Mouse (Mus musculus): ENCODE measurements around the gene Dolpp1.
A peak's percentile ranks its signal among the peaks of the same experiment; 100 is the strongest.

Gene Dolpp1

GRCm38 (mm10) chr2:30392114-30392576 is at the start of gene Dolpp1:
Gene Dolpp1, plus strand, starts transcription at chr2:30392254.
- DNase-seq, result peak; percentile 100

GRCm38 (mm10) chr2:30342544-30342943 is 49.5 kb upstream of the Dolpp1 start:
- DNase-seq, result no peak

GRCm38 (mm10) chr2:30343601-30344137 is 48.4 kb upstream of the Dolpp1 start:
- no peak for DNase-seq

- no peak for DNase-seq
Measured at GRCm38 (mm10) chr2:30345971-30346676, 45.9 kb upstream of the Dolpp1 start.

- DNase-seq, result no peak
Measured at GRCm38 (mm10) chr2:30349196-30349595, 42.9 kb upstream of the Dolpp1 start.

- no peak for DNase-seq
Measured at GRCm38 (mm10) chr2:30351149-30351548, 40.9 kb upstream of the Dolpp1 start.

GRCm38 (mm10) chr2:30355861-30356260 is 36.2 kb upstream of the Dolpp1 start:
- no peak for DNase-seq

- no peak for DNase-seq
Measured at GRCm38 (mm10) chr2:30356266-30356665, 35.8 kb upstream of the Dolpp1 start.

- DNase-seq, result no peak
Measured at GRCm38 (mm10) chr2:30356906-30357305, 35.1 kb upstream of the Dolpp1 start.

GRCm38 (mm10) chr2:30357552-30358510 is 34.2 kb upstream of the Dolpp1 start:
- DNase-seq, result no peak

- DNase-seq, result peak; percentile 80
Measured at GRCm38 (mm10) chr2:30358533-30359531, 33.2 kb upstream of the Dolpp1 start, which contains the start of gene Sh3glb2. Gene Sh3glb2, minus strand, starts transcription at chr2:30359337.

GRCm38 (mm10) chr2:30360626-30361025 is 31.4 kb upstream of the Dolpp1 start:
- no peak for DNase-seq

- no peak for DNase-seq
Measured at GRCm38 (mm10) chr2:30362865-30363264, 29.2 kb upstream of the Dolpp1 start.

GRCm38 (mm10) chr2:30363773-30364650 is 28.0 kb upstream of the Dolpp1 start, which contains the start of gene Miga2:
Gene Miga2, plus strand, starts transcription at chr2:30364233.
- DNase-seq, result peak; percentile 100

GRCm38 (mm10) chr2:30365281-30366069 is 26.6 kb upstream of the Dolpp1 start:
- no peak for DNase-seq

- DNase-seq, result no peak
Measured at GRCm38 (mm10) chr2:30366203-30366602, 25.9 kb upstream of the Dolpp1 start.

GRCm38 (mm10) chr2:30371544-30371943 is 20.5 kb upstream of the Dolpp1 start:
- DNase-seq, result no peak

GRCm38 (mm10) chr2:30372726-30373125 is 19.3 kb upstream of the Dolpp1 start:
- no peak for DNase-seq

- DNase-seq, result no peak
Measured at GRCm38 (mm10) chr2:30375893-30376292, 16.2 kb upstream of the Dolpp1 start.

GRCm38 (mm10) chr2:30377721-30378120 is 14.3 kb upstream of the Dolpp1 start:
- DNase-seq, result no peak
